Mouse (Mus musculus) CH12.LX (cell line): ENCODE measurements at regions not wholly inside any gene's neighbourhood (a gene's known extent, or its start where the extent isn't known, plus 50 kb on each side); places are given as distances from the start of the nearest gene placed in this dataset.
A peak's percentile ranks its signal among the peaks of the same experiment; 100 is the strongest.

Experiments
- DNase-seq: peaks from one replicate; pipeline ENCODE4 v3.0.0-alpha.2; 2013; ENCODE audit errors: extremely low read depth
- H3K27ac ChIP-seq: 2 replicates; pipeline ENCODE4 v1.5.1; 2012; ENCODE audit warnings: low read depth, mild to moderate bottlenecking, control low read depth, moderate library complexity; ENCODE audit not compliant: insufficient read depth
- H3K27me3 ChIP-seq: replicated peaks from 2 replicates; pipeline ENCODE3; 2012; ENCODE audit warnings: inconsistent platforms
- H3K36me3 ChIP-seq, 2 experiments: replicated peaks in 1 of 2; 2 replicates each; pipeline versions ENCODE3 to v1.6.1; 2012; ENCODE audit warnings: inconsistent platforms in 1 of 2, low read length in 1 of 2, mild to moderate bottlenecking in 1 of 2, mixed read lengths in 1 of 2, moderate library complexity in 1 of 2; ENCODE audit not compliant: control insufficient read depth in 1 of 2, insufficient read depth in 1 of 2
- H3K4me1 ChIP-seq, 2 experiments: 2 replicates each; pipeline ENCODE4 v1.6.1; 2012; ENCODE audit warnings: inconsistent platforms in 1 of 2, moderate library complexity in 1 of 2; ENCODE audit not compliant: insufficient read depth in 2 of 2, control insufficient read depth in 1 of 2
- H3K4me2 ChIP-seq: 2 replicates; pipeline ENCODE4 v1.6.1; 2012; ENCODE audit warnings: low read depth, mild to moderate bottlenecking, control low read depth; ENCODE audit not compliant: poor library complexity, insufficient read depth, severe bottlenecking
- H3K4me3 ChIP-seq, 3 experiments: fragments of 150-350 bp in 1 of 3; sonication (generic) in 1 of 3; replicated peaks in 1 of 3; 2 replicates each; pipeline versions ENCODE3 to v1.5.1; 2011 to 2012; ENCODE audit warnings: low read depth in 2 of 3, low read length in 2 of 3, mild to moderate bottlenecking in 2 of 3, moderate library complexity in 2 of 3, control low read depth in 1 of 3, improper control_type of control experiment in 1 of 3, inconsistent platforms in 1 of 3, mixed read lengths in 1 of 3; ENCODE audit not compliant: poor library complexity in 1 of 3
- H3K79me2 ChIP-seq: replicated peaks from 2 replicates; pipeline ENCODE4 v1.6.1; 2012; ENCODE audit warnings: mild to moderate bottlenecking, moderate library complexity; ENCODE audit not compliant: control insufficient read depth, poor library complexity, insufficient read depth, severe bottlenecking; ENCODE audit errors: extremely low read depth
- H3K9ac ChIP-seq: 2 replicates; pipeline ENCODE4 v1.6.1; 2012; ENCODE audit warnings: low read depth, mild to moderate bottlenecking, control low read depth, moderate library complexity; ENCODE audit not compliant: insufficient read depth
- H3K9me3 ChIP-seq: replicated peaks from 2 replicates; pipeline ENCODE3; 2012; ENCODE audit warnings: low read length, inconsistent platforms, mixed read lengths
- BHLHE40 ChIP-seq: IDR thresholded peaks from 2 replicates; pipeline ENCODE4 v1.6.1; 2011; ENCODE audit warnings: mild to moderate bottlenecking, low read depth, low read length, improper control_type of control experiment
- CHD1 ChIP-seq: IDR thresholded peaks from 2 replicates; pipeline ENCODE4 v1.6.1; 2012; ENCODE audit warnings: low read depth, low read length, improper control_type of control experiment, inconsistent platforms
- CHD2 ChIP-seq: IDR thresholded peaks from 2 replicates; pipeline ENCODE4 v1.6.1; 2011; ENCODE audit warnings: low read length, improper control_type of control experiment
- CTCF ChIP-seq, 2 experiments: IDR thresholded peaks in 1 of 2; conservative IDR thresholded peaks in 1 of 2; 2 replicates each; pipeline ENCODE4 v1.5.1; 2011 to 2012; ENCODE audit warnings: low read depth in 2 of 2, low read length in 2 of 2, improper control_type of control experiment in 1 of 2, inconsistent platforms in 1 of 2, mild to moderate bottlenecking in 1 of 2, moderate library complexity in 1 of 2
- E2F4 ChIP-seq: IDR thresholded peaks from 2 replicates; pipeline ENCODE4 v1.6.1; 2011; ENCODE audit warnings: low read depth, low read length, improper control_type of control experiment; ENCODE audit not compliant: insufficient replicate concordance
- ELF1 ChIP-seq: IDR thresholded peaks from 2 replicates; pipeline ENCODE4 v1.6.1; 2014; ENCODE audit warnings: low read depth, mild to moderate bottlenecking, inconsistent platforms, low read length, improper control_type of control experiment
- EP300 ChIP-seq: IDR thresholded peaks from 2 replicates; pipeline ENCODE4 v1.6.1; 2011; ENCODE audit warnings: low read length, improper control_type of control experiment
- ETS1 ChIP-seq: conservative IDR thresholded peaks from 2 replicates; pipeline ENCODE4 v1.6.1; 2012; ENCODE audit warnings: low read depth, mild to moderate bottlenecking, inconsistent platforms, low read length, improper control_type of control experiment, moderate library complexity
- GABPA ChIP-seq: IDR thresholded peaks from 2 replicates; pipeline ENCODE4 v1.6.1; 2012; ENCODE audit warnings: low read depth, low read length, improper control_type of control experiment, inconsistent platforms; ENCODE audit not compliant: insufficient replicate concordance
- IRF4 ChIP-seq: IDR thresholded peaks from 2 replicates; pipeline ENCODE4 v1.6.1; 2014; ENCODE audit warnings: low read depth, mild to moderate bottlenecking, inconsistent platforms, low read length, improper control_type of control experiment
- JUN ChIP-seq: IDR thresholded peaks from 2 replicates; pipeline ENCODE4 v1.6.1; 2011; ENCODE audit warnings: low read depth, mild to moderate bottlenecking, low read length, improper control_type of control experiment, moderate library complexity; ENCODE audit not compliant: insufficient read depth
- JUND ChIP-seq: conservative IDR thresholded peaks from 2 replicates; pipeline ENCODE4 v1.6.1; 2011; ENCODE audit warnings: low read depth, low read length, improper control_type of control experiment
- KAT2A ChIP-seq: IDR thresholded peaks from 2 replicates; pipeline ENCODE4 v1.6.1; 2012; ENCODE audit warnings: low read length, improper control_type of control experiment, inconsistent platforms; ENCODE audit not compliant: insufficient replicate concordance
- MAFK ChIP-seq: IDR thresholded peaks from 2 replicates; pipeline ENCODE4 v1.6.1; 2011; ENCODE audit warnings: low read length, improper control_type of control experiment; ENCODE audit not compliant: insufficient replicate concordance
- MAX ChIP-seq: IDR thresholded peaks from 2 replicates; pipeline ENCODE4 v1.6.1; 2011; ENCODE audit warnings: low read length, improper control_type of control experiment
- MXI1 ChIP-seq: IDR thresholded peaks from 2 replicates; pipeline ENCODE4 v1.6.1; 2011; ENCODE audit warnings: mild to moderate bottlenecking, low read depth, low read length, improper control_type of control experiment
- MYC ChIP-seq: IDR thresholded peaks from 2 replicates; pipeline ENCODE4 v1.6.1; 2011; ENCODE audit warnings: low read depth, mild to moderate bottlenecking, improper control_type of control experiment, low read length
- NELFE ChIP-seq: IDR thresholded peaks from 2 replicates; pipeline ENCODE4 v1.6.1; 2011; ENCODE audit warnings: low read depth, low read length, improper control_type of control experiment
- NRF1 ChIP-seq: IDR thresholded peaks from 2 replicates; pipeline ENCODE4 v1.6.1; 2014; ENCODE audit warnings: low read depth, mild to moderate bottlenecking, inconsistent platforms, low read length, improper control_type of control experiment, moderate library complexity
- PAX5 ChIP-seq: IDR thresholded peaks from 2 replicates; pipeline ENCODE4 v1.6.1; 2012; ENCODE audit warnings: low read length, inconsistent platforms, mixed read lengths
- POLR2A ChIP-seq: IDR thresholded peaks from 2 replicates; pipeline ENCODE4 v1.6.1; 2011; ENCODE audit warnings: low read depth, mild to moderate bottlenecking, improper control_type of control experiment, low read length
- POLR2AphosphoS2 ChIP-seq: IDR thresholded peaks from 2 replicates; pipeline ENCODE4 v1.6.1; 2011; ENCODE audit warnings: low read depth, low read length, improper control_type of control experiment
- RCOR1 ChIP-seq: conservative IDR thresholded peaks from 2 replicates; pipeline ENCODE4 v1.6.1; 2012; ENCODE audit warnings: low read depth, mild to moderate bottlenecking, inconsistent platforms, low read length, improper control_type of control experiment
- SIN3A ChIP-seq: IDR thresholded peaks from 2 replicates; pipeline ENCODE4 v1.6.1; 2012; ENCODE audit warnings: low read length, improper control_type of control experiment, inconsistent platforms
- TBP ChIP-seq: conservative IDR thresholded peaks from 2 replicates; pipeline ENCODE4 v1.6.1; 2011; ENCODE audit warnings: low read depth, low read length, improper control_type of control experiment
- TCF12 ChIP-seq: IDR thresholded peaks from 2 replicates; pipeline ENCODE4 v1.6.1; 2014; ENCODE audit warnings: low read depth, mild to moderate bottlenecking, inconsistent platforms, low read length, improper control_type of control experiment
- UBTF ChIP-seq: IDR thresholded peaks from 2 replicates; pipeline ENCODE4 v1.6.1; 2012; ENCODE audit warnings: low read depth, mild to moderate bottlenecking, inconsistent platforms, low read length, improper control_type of control experiment, moderate library complexity
- USF1 ChIP-seq: IDR thresholded peaks from 2 replicates; pipeline ENCODE4 v1.6.1; 2014; ENCODE audit warnings: low read depth, mild to moderate bottlenecking, inconsistent platforms, low read length, improper control_type of control experiment
- ZC3H11A ChIP-seq: IDR thresholded peaks from 2 replicates; pipeline ENCODE4 v1.6.1; 2012; ENCODE audit warnings: low read depth, mild to moderate bottlenecking, inconsistent platforms, low read length, improper control_type of control experiment
- ZKSCAN1 ChIP-seq: IDR thresholded peaks from 2 replicates; pipeline ENCODE4 v1.6.1; 2012; ENCODE audit warnings: low read depth, inconsistent platforms, low read length, improper control_type of control experiment, borderline replicate concordance
- ZMIZ1 ChIP-seq: IDR thresholded peaks from 2 replicates; pipeline ENCODE4 v1.6.1; 2012; ENCODE audit warnings: low read depth, mild to moderate bottlenecking, inconsistent platforms, low read length, improper control_type of control experiment
- ZNF384 ChIP-seq: IDR thresholded peaks from 2 replicates; pipeline ENCODE4 v1.6.1; 2012; ENCODE audit warnings: low read depth, low read length, improper control_type of control experiment, inconsistent platforms
- dilution Hi-C: fragments of 300-500 bp; cut with MboI; formaldehyde crosslinking; loops from 2 replicates; pipeline ENCODE4 v1.14.3; 2020; ENCODE audit warnings: low sequenced_read_pairs; ENCODE audit not compliant: extremely low pct_unique_long_range_greater_than_20kb, extremely low pct_ligation_motif_present
- in situ Hi-C: fragments of 300-500 bp; cut with MboI; formaldehyde crosslinking; loops from 3 replicates; pipeline ENCODE4 v1.14.3; 2019; ENCODE audit warnings: low sequenced_read_pairs, low pct_ligation_motif_present, low pct_unique_long_range_greater_than_20kb, mixed read lengths

DNA sequence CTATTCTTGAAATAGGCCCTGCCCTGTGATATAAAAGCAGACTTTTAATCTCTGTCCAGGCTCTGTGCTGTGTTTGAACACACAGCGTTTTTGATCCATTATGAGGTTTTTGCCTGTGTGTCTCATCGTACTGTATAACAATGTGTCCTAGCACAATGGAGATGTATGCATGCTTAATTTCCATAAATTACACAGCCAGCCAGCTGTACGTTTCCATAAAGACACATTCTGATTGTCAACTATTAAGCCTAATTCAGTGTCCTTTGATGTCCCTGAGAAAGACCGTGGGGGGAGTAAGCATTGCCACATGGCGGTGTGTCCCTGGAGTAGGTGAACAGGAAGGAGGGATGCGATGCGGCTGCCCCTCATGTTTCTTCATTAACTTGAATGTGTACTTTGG, 587.7 kb upstream of the Lcorl start:
- H3K36me3 ChIP-seq = no peaks in the 10 kb centered on the region
- H3K4me2 ChIP-seq = no peak overlapping the region
- H3K9ac ChIP-seq = no peak overlapping the region
- H3K4me1 ChIP-seq = no peaks in the 10 kb centered on the region
- in situ Hi-C loops = no loop called here
- H3K27me3 ChIP-seq = no peaks in the 10 kb centered on the region
- TF ChIP-seq MYC (no peak), SIN3A (no peak), CHD1 (no peak), E2F4 (no peak), MXI1 (no peak), TBP (no peak), ELF1 (no peak), ZKSCAN1 (no peak), JUND (no peak), USF1 (no peak), ZNF384 (no peak), GABPA (no peak), EP300 (no peak), IRF4 (no peak), BHLHE40 (no peak), UBTF (no peak), CHD2 (no peak), PAX5 (no peak), ZMIZ1 (no peak), MAFK (no peak)
- TF ChIP-seq, all 38 proteins: peak for 0
- no peaks in the 10 kb centered on the region for H3K79me2 ChIP-seq
- no peaks in the 10 kb centered on the region for H3K9me3 ChIP-seq
- H3K4me3 ChIP-seq = no peak overlapping the region
- DNase-seq = no peak
- dilution Hi-C loops = no loop called here
- H3K27ac ChIP-seq = no peak overlapping the region

DNA sequence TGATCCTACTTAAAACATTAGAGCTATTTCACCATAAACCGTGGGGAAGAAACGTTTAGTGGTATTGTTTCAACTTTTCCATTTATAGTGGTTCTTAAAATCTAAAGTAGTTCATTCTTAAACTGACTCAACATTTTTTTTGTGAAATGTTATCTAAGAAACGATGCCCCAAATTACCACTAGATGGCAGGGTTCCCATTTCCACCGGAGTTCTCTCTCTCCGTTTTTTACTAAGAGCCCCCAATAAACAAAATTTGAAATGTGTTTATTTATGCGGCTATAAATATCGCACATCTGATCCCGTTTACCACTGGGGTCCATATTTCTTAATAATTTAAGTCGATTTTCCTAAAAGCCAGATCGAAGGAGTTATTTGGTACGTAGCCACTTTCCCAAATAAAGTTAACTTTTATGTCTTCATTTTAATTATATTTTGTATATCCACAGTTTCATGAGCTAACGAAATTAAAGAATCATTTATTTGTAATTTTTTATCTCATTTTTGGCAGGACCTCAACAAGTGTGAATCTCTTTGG, 586.5 kb upstream of the Lcorl start:
- Histone ChIP-seq H3K4me2 (no peak overlapping the region), H3K9me3 (no peaks in the 10 kb centered on the region), H3K27ac (no peak overlapping the region), H3K4me1 (no peaks in the 10 kb centered on the region), H3K36me3 (no peaks in the 10 kb centered on the region), H3K9ac (no peak overlapping the region), H3K27me3 (no peaks in the 10 kb centered on the region), H3K79me2 (no peaks in the 10 kb centered on the region), H3K4me3 (no peak overlapping the region)
- dilution Hi-C loops = no loop called here
- in situ Hi-C loops = no loop called here
- DNase-seq = peak; percentile 24
- TF ChIP-seq UBTF (no peak), ZC3H11A (no peak), ETS1 (no peak), CTCF (conservative IDR thresholded peaks at IDR 0.05 in 1 of 2, IDR thresholded peaks at IDR 0.05 in 1 of 2; ENCODE audit: low read depth in 2 of 2, low read length in 2 of 2) (peak; percentile 51 to 58; a peak in 3 of 4 replicates), TCF12 (no peak), RCOR1 (no peak), USF1 (no peak), GABPA (no peak), MXI1 (no peak), ZKSCAN1 (no peak), JUN (no peak), ELF1 (no peak), EP300 (no peak), BHLHE40 (no peak), NRF1 (no peak), MAX (no peak), IRF4 (no peak), E2F4 (no peak), NELFE (no peak), CHD2 (no peak), ZNF384 (0 out of 2 replicates have a peak, but pooled peaks have one; percentile 35), POLR2AphosphoS2 (no peak), KAT2A (no peak), POLR2A (no peak), MYC (no peak), CHD1 (no peak)
